Mouse (Mus musculus): ENCODE data around the gene Hist1h2ad. TPM values are rescaled to one million over a fixed set of nuclear protein-coding genes. Genes with fewer than 3 reads are reported as not detected.
A peak's percentile ranks its signal among the peaks of the same experiment; 100 is the strongest.
"Not testable (repeated sequence)": the region's sequence is repeated elsewhere in the genome, so short reads cannot be mapped to it uniquely, and the experiment has no call there.

The Hist1h2ad gene
- polyA plus RNA-seq, 1 experiment from 2014 or later, result 3.4 TPM

DNA sequence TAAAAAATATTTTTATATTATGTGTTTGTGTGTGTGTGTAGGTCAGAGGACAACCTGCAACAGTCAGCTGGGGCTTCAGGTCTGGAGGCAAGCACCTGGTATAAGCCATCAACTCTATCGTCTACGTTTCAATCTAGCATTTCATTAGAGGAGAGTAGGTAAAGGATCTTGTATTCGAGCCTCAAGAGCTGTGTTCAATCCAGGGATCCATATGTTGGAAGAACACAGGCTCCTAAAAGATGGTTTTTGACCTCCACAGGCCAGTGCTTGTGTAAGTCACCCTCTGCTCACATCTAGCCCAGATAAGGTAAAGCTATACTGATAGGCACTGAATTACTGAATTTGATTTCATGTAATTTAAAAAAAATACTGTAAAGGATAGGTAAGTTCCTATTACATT, 17.3 kb upstream of the Hist1h2ad start:
- H3K4me3 ChIP-seq (replicated peaks), result 0 out of 2 replicates have a peak overlapping the region, but pooled peaks have one; percentile 4

DNA sequence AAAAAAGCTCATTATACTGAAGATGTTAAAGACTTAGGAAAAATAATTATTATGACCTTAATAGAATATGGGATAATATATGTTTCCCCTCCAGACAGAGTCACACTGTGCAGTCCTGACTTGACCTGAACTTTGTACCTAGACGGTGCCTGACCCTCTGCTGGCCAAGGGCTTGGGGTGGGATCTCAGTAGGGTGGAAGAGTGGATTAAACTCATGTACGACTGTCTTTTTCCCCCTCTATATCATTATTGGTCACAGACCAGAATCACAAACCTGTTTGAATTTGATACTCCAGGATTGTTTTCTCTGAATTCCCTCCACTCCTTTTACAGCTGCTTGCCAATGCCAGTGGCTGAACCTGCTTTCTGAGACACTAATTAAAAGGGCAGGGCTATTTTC, 13.5 kb upstream of the Hist1h2ad start:
- not testable (repeated sequence) for H3K36me3 ChIP-seq; ATAC-seq (ENCODE audit: insufficient read depth, low FRiP score, low read depth); H3K9me3 ChIP-seq; H3K4me1 ChIP-seq; H3K27me3 ChIP-seq (replicated peaks); H3K9ac ChIP-seq; H3K4me3 ChIP-seq (replicated peaks); H3K4me2 ChIP-seq
- WGBS, result 15% methylated on average over 2 of the region's 2 CpGs
- H3K27ac ChIP-seq, result peak overlapping the region; percentile 61; the same call in 1 of the 2 replicates

More for the DNA sequence above, 17.3 kb upstream of the Hist1h2ad start:
- no peak overlapping the region for H3K9ac ChIP-seq
- peak overlapping the region; percentile 63; the same call in 1 of the 2 replicates for H3K27ac ChIP-seq
- no peaks in the 10 kb centered on the region for H3K9me3 ChIP-seq
- H3K36me3 ChIP-seq, result no peaks in the 10 kb centered on the region
- no peak for ATAC-seq (ENCODE audit: insufficient read depth, low FRiP score, low read depth)
- H3K4me1 ChIP-seq, result peaks cover 7% of the 10 kb centered on the region; the same call in 1 of the 2 replicates
- H3K4me2 ChIP-seq, result peak overlapping the region; percentile 27
- no peaks in the 10 kb centered on the region for H3K27me3 ChIP-seq (replicated peaks)
- WGBS, result 60% methylated on average over 3 of the region's 3 CpGs

DNA sequence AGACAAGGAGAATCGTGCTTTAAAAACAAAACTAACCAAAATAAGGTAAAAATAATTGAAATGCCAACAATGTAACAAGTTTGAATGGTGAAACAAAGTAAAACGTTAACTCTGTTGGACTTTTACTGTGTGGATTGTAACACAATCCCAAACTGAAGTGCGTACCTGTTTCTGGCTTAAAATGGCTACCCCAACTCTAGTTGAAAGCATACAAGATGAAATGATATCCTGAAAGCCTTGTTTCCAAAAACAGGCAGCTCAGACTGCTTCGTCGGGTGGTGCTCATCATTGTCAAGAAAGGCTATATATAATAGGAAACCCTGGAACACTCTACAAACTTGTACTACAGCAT, 12.7 kb upstream of the Hist1h2ad start:
- Histone ChIP-seq H3K4me3 (replicated peaks) (peak overlapping the region; percentile 45), H3K4me2 (peak overlapping the region; percentile 70), H3K27ac (peak overlapping the region; percentile 98)
- H3K36me3 ChIP-seq; H3K27me3 ChIP-seq (replicated peaks); H3K4me1 ChIP-seq; H3K9me3 ChIP-seq; ATAC-seq (ENCODE audit: insufficient read depth, low FRiP score, low read depth); H3K9ac ChIP-seq: not testable (repeated sequence)
- 0% methylated on average over 2 of the region's 5 CpGs for whole genome bisulfite sequencing

DNA sequence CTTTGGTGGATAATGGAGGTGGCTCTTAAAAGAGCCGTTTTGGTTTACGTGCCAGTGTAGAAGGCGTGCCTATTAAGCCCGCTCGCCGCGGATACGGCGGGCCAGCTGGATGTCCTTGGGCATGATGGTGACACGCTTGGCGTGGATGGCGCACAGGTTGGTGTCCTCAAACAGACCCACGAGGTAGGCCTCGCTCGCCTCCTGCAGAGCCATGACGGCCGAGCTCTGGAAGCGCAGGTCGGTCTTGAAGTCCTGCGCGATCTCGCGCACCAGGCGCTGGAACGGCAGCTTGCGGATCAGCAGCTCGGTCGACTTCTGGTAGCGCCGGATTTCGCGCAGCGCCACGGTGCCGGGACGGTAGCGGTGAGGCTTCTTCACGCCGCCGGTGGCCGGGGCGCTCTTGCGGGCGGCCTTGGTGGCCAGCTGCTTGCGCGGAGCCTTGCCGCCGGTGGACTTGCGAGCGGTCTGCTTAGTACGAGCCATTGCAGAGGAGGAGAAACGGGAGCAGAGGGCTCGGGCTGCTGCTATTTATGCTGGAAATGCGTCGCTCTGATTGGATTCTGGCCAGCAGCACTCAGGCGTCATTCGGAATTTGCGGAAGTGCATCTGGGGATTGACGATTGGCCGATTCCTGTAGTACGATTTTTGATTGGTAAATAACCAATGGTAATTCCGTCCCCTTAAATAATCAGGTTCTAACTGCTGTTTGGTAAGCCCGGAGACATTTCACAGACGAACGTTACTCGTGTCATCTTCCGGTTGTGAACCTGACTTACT, 12.1 kb upstream of the Hist1h2ad start, which contains the start of gene Hist1h3e:
Hist1h3e (minus strand) TSS at position 487 of the 777 bp plus-strand sequence.
- ATAC-seq (ENCODE audit: insufficient read depth, low FRiP score, low read depth), result peak; percentile 92
- Histone ChIP-seq H3K9ac (0 out of 2 replicates have a peak within 1 kb of the TSS, but pooled peaks have one; percentile 5), H3K4me3 (replicated peaks) (peak within 1 kb of the TSS; percentile 45), H3K4me2 (peak within 1 kb of the TSS; percentile 70), H3K27ac (peak within 1 kb of the TSS; percentile 98)
- H3K36me3 ChIP-seq; H3K9me3 ChIP-seq; H3K27me3 ChIP-seq (replicated peaks); H3K4me1 ChIP-seq: not testable (repeated sequence)
- WGBS, result under 1% methylated on average over 62 of the region's 67 CpGs

DNA sequence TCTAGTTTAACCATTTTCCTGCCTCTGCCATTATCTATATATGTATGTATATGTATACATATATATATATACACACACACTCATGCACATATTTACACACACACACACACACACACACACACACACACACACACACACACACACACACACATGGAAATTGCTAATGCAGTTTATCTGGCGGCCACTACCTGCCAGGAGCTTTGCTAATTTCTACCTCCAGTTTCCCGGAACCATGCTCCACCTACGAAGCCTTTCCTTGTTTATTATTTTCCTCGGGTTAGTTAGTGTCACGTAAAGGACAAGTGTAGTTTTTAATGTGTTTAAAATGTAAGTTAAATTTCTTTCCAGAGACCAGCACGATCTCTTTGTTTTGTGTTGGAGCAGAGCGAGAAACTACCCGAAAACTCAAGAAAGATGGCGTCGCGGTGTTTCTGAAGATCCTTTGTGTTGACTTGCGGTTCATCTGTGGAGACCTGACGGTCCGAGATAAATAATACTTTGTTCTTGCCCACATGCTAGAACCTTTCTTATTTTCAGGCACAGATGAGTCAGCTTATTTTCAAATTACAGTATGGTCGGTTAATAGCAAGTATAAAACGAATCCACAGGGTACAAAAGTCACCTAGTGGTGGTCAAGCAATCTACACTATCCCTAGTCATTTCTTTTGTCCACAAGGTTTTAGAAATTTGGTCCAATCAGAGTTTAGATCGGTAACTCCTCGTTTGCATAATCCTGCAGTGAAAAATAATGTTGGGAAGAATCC, 11.3 kb upstream of the Hist1h2ad start:
- WGBS, result 2% methylated on average over 18 of the region's 18 CpGs
- peak overlapping the region; percentile 70 for H3K4me2 ChIP-seq

DNA sequence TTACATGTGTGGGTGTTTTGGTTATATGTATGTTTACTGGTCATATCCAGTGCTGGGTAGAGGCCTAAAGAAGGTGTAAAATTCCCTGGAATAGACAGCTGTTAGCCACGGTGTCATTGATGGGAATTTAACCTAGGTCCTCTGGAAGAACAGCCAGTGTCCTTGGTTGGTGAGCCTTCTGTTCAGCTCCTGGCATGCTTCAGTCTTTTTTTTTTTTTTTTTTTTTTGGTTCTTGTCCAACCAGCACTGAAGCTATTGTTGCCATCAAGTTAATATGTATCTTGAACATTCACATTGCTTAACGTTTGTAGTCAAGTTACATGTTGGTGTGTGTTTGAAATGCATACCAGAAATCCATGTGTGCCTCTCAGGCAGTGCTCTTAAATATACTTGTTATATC, 9.7 kb upstream of the Hist1h2ad start:
- H3K36me3 ChIP-seq, result no peaks in the 10 kb centered on the region
- ATAC-seq (ENCODE audit: insufficient read depth, low FRiP score, low read depth), result no peak
- no peak overlapping the region for H3K4me3 ChIP-seq (replicated peaks)
- 84% methylated on average over 2 of the region's 2 CpGs for WGBS
- H3K9ac ChIP-seq, result no peak overlapping the region
- H3K4me1 ChIP-seq, result no peaks in the 10 kb centered on the region
- no peak overlapping the region for H3K27ac ChIP-seq
- H3K9me3 ChIP-seq, result no peaks in the 10 kb centered on the region
- no peaks in the 10 kb centered on the region for H3K27me3 ChIP-seq (replicated peaks)
- no peak overlapping the region for H3K4me2 ChIP-seq

More for the DNA sequence above, 11.3 kb upstream of the Hist1h2ad start:
- peak overlapping the region; percentile 45 for H3K4me3 ChIP-seq (replicated peaks)
- no peaks in the 10 kb centered on the region for H3K27me3 ChIP-seq (replicated peaks)
- 0 out of 2 replicates have a peak overlapping the region, but pooled peaks have one; percentile 5 for H3K9ac ChIP-seq
- ATAC-seq (ENCODE audit: insufficient read depth, low FRiP score, low read depth), result peak; percentile 47; the same call in 1 of the 2 replicates
- H3K27ac ChIP-seq, result peak overlapping the region; percentile 98
- no peaks in the 10 kb centered on the region for H3K9me3 ChIP-seq
- no peaks in the 10 kb centered on the region for H3K36me3 ChIP-seq
- H3K4me1 ChIP-seq, result no peaks in the 10 kb centered on the region

DNA sequence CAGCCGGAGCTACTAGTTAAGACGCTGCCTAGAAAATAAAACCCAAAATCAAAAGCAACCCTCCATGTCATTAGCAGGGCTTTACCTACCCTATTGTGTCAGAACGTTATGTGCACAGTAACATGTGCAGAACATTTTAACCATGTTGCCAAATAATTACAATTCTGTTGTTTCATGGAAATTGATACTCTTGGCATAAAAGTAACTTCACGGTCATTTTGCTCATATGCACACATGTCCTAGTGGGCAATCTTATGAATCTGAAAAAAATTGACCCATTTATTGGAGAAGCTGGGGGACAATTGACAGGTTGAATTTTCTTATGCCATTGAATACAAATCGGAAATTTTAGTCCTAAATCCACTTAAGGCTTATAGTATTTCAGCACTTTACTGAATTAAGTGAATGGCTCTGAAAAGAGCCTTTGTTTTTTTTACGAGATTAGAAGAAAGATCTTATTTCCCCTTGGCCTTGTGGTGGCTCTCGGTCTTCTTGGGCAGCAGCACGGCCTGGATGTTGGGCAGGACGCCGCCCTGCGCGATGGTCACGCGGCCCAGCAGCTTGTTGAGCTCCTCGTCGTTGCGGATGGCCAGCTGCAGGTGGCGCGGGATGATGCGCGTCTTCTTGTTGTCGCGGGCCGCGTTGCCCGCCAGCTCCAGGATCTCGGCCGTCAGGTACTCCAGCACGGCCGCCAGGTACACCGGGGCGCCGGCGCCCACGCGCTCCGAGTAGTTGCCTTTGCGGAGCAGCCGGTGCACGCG, 3.7 kb upstream of the Hist1h2ad start:
- H3K9me3 ChIP-seq; H3K36me3 ChIP-seq; ATAC-seq (ENCODE audit: insufficient read depth, low FRiP score, low read depth); H3K27me3 ChIP-seq (replicated peaks); H3K4me1 ChIP-seq: not testable (repeated sequence)
- Histone ChIP-seq H3K27ac (peak overlapping the region; percentile 98), H3K4me3 (replicated peaks) (peak overlapping the region; percentile 47), H3K4me2 (peak overlapping the region; percentile 52), H3K9ac (peak overlapping the region; percentile 9; the same call in 1 of the 2 replicates)
- 1% methylated on average over 27 of the region's 41 CpGs for WGBS

DNA sequence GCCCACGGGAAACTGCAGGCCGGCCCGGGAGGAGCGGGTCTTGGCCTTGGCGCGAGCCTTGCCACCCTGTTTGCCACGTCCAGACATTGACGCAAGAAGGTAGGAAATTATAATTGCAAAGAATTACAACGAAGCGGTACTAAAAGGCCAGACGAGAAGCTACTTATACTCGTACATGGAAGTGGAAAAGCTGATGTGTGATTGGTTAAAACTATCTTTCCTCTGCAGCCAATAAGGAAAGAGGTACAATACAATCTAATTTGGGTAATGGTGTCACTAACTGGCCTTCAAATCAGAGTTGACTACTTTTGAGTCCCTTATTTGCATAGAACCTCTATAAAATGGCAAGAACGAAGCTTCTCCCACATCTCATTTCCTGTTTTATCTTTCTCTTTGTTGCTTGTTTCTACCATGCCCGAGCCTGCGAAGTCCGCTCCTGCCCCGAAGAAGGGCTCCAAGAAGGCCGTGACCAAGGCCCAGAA, 3.1 kb upstream of the Hist1h2ad start, which contains the start of the genes Hist1h2ae and Hist1h2bg:
Hist1h2ae (minus strand) TSS at position 199 of the 482 bp plus-strand sequence.
Hist1h2bg (plus strand) TSS at position 375 of the 482 bp plus-strand sequence.
- Histone ChIP-seq H3K36me3 (no peaks in the 10 kb centered on the region), H3K4me3 (replicated peaks) (peak within 1 kb of the TSS; percentile 47), H3K4me1 (no peaks in the 10 kb centered on the region; the same call in 1 of the 2 replicates), H3K27ac (peak within 1 kb of the TSS; percentile 98), H3K27me3 (replicated peaks) (no peaks in the 10 kb centered on the region), H3K4me2 (peak within 1 kb of the TSS; percentile 61), H3K9ac (peak within 1 kb of the TSS; percentile 41; the same call in 1 of the 2 replicates), H3K9me3 (no peaks in the 10 kb centered on the region)
- ATAC-seq (ENCODE audit: insufficient read depth, low FRiP score, low read depth), result peak; percentile 88
- 0% methylated on average over 18 of the region's 18 CpGs for WGBS

DNA sequence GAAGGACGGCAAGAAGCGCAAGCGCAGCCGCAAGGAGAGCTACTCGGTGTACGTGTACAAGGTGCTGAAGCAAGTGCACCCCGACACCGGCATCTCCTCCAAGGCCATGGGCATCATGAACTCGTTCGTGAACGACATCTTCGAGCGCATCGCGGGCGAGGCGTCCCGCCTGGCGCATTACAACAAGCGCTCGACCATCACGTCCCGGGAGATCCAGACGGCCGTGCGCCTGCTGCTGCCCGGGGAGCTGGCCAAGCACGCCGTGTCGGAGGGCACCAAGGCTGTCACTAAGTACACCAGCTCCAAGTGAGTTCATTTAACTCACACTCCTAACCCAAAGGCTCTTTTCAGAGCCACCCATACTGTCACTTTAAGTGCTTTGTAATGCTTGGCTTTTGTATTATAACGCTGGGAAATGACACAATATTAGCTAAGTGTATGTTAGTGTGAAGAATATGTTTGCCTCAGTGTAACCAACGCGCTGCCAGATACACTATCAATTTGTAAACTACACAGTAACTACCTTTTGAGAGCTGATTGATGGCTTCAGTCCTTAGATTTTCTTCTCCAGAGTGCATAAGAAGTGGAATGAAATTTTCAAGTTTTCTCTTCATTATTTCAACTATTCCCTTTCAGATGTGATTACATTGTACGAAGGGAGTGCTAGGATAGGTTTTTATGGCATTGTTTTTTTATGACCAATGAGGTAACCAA, 2.5 kb upstream of the Hist1h2ad start:
- H3K4me1 ChIP-seq; H3K27me3 ChIP-seq (replicated peaks): not testable (repeated sequence)
- WGBS, result 0% methylated on average over 15 of the region's 34 CpGs

DNA sequence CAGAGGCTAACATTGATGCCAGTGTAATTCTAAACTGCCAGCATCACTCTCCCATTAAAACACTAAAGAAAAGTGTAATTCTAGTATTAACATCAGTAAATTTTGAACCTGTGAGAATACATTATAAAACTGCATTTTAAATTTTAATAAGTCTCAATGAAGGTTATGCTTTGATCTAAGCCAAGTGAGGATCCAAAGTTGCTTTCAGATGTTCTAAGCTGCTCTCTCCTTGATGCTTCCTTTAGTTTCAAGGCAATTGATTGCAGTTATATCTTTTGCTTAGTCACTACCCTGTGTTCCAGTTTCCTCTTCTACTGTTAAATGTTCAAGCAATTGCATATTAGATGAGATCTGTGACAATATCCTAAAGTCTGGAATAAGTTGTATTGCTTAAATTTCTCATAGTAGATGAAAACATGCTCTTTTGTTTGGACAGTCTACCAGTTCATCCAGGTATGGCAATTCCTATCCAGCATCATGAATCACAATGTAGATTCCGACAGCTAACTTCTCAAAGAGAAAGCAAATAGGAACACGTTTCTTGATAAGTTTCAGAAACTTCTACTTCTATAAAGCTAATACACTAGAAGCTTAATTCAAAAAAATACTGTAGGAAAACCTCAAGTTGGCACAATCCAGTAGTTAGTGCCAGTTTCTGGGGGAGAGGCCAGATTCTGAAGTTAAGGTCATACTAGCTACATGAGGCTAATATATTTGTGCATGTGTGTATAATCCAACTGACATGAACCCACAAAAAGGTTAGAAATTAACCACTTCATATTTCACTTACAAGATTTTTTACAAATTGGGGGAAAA, 1.8 kb upstream of the Hist1h2ad start:
- no peak for ATAC-seq (ENCODE audit: insufficient read depth, low FRiP score, low read depth)

More for the DNA sequence above, 2.5 kb upstream of the Hist1h2ad start:
- H3K9me3 ChIP-seq; ATAC-seq (ENCODE audit: insufficient read depth, low FRiP score, low read depth); H3K36me3 ChIP-seq: not testable (repeated sequence)
- Histone ChIP-seq H3K27ac (peak overlapping the region; percentile 98), H3K9ac (peak overlapping the region; percentile 41; the same call in 1 of the 2 replicates), H3K4me2 (peak overlapping the region; percentile 61), H3K4me3 (replicated peaks) (peak overlapping the region; percentile 47)

More for the DNA sequence above, 1.8 kb upstream of the Hist1h2ad start:
- Histone ChIP-seq H3K4me1 (peaks cover 7% of the 10 kb centered on the region; the same call in 1 of the 2 replicates), H3K27ac (peak overlapping the region; percentile 94), H3K4me3 (replicated peaks) (peak overlapping the region; percentile 47), H3K9me3 (no peaks in the 10 kb centered on the region), H3K9ac (peak overlapping the region; percentile 41; the same call in 1 of the 2 replicates), H3K4me2 (peak overlapping the region; percentile 61), H3K27me3 (replicated peaks) (no peaks in the 10 kb centered on the region), H3K36me3 (no peaks in the 10 kb centered on the region)
- 19% methylated on average over 2 of the region's 2 CpGs for WGBS

All from stomach, embryonic 15.5 days (tissue).